Mouse (Mus musculus) G1E (cell line): ENCODE measurements at regions not wholly inside any gene's neighbourhood (a gene's known extent, or its start where the extent isn't known, plus 50 kb on each side); places are given as distances from the start of the nearest gene placed in this dataset.
A peak's percentile ranks its signal among the peaks of the same experiment; 100 is the strongest.

Source experiments
- ATAC-seq: 2 replicates; pipeline ENCODE4 v1.8.0; 2016; ENCODE audit warnings: mild to moderate bottlenecking; ENCODE audit not compliant: insufficient number of reproducible peaks, poor library complexity, low FRiP score, severe bottlenecking; ENCODE audit errors: extremely low read depth
- DNase-seq: peaks from one replicate; pipeline ENCODE4 v3.0.0; 2012; ENCODE audit warnings: low spot score
- H3K27me3 ChIP-seq: 2 replicates; pipeline ENCODE4 v1.6.1; 2012; ENCODE audit warnings: mild to moderate bottlenecking, low read length, inconsistent platforms; ENCODE audit not compliant: insufficient read depth
- H3K36me3 ChIP-seq: replicated peaks from 2 replicates; pipeline ENCODE3; 2012; ENCODE audit warnings: mild to moderate bottlenecking, inconsistent platforms
- H3K4me1 ChIP-seq: 2 replicates; pipeline ENCODE4 v1.6.1; 2012; ENCODE audit warnings: low read depth, low read length, inconsistent platforms, mixed read lengths; ENCODE audit not compliant: insufficient read depth
- H3K4me3 ChIP-seq: 2 replicates; pipeline ENCODE4 v1.5.1; 2012; ENCODE audit warnings: low read depth, mild to moderate bottlenecking, inconsistent platforms, low read length, moderate library complexity, mixed read lengths
- H3K9me3 ChIP-seq: replicated peaks from 2 replicates; pipeline ENCODE4 v1.6.1; 2012; ENCODE audit warnings: inconsistent platforms
- CTCF ChIP-seq: IDR thresholded peaks from 2 replicates; pipeline ENCODE4 v1.5.1; 2012; ENCODE audit warnings: low read depth, low read length, inconsistent platforms, mixed read lengths
- GATA1 ChIP-seq: IDR thresholded peaks from 2 replicates; pipeline ENCODE4 v1.6.1; 2012; ENCODE audit warnings: borderline replicate concordance, low read length, inconsistent platforms, mixed read lengths
- GATA2 ChIP-seq: IDR thresholded peaks from 2 replicates; pipeline ENCODE4 v1.6.1; 2012; ENCODE audit warnings: low read depth, low read length, inconsistent platforms, borderline replicate concordance
- POLR2AphosphoS5 ChIP-seq: IDR thresholded peaks from 2 replicates; pipeline ENCODE4 v1.6.1; 2012; ENCODE audit warnings: low read depth, low read length, inconsistent platforms; ENCODE audit not compliant: insufficient replicate concordance
- TAL1 ChIP-seq: conservative IDR thresholded peaks from 2 replicates; pipeline ENCODE4 v1.6.1; 2012; ENCODE audit warnings: low read depth, low read length, inconsistent platforms, mixed read lengths

DNA sequence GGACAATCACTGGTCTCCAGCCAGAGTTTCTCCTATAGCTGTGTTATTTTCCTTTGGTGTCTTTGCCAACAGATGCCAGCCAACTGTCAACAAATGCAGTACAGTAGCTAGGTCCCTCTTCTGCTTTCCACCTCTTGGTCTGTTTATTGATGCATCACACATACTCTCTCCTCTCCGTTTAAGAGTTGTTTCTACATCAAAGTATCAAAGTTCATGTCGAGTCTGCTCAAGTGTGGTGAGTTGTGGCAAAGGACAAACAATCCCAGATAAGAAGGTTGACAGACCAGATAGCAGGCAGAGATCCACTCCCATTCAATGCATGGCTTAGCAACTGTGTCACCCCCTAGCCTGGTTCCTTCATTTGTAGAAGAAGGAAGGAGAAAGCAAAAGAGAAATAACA, 123.6 kb downstream of the Chic2 start:
- Histone ChIP-seq H3K4me3 (no peak overlapping the region), H3K4me1 (peaks cover 28% of the 10 kb centered on the region), H3K36me3 (no peaks in the 10 kb centered on the region), H3K27me3 (peaks cover 38% of the 10 kb centered on the region), H3K9me3 (no peaks in the 10 kb centered on the region; the same call in 1 of the 2 replicates)
- ATAC-seq (no peak), DNase-seq (no peak)
- TF ChIP-seq TAL1 (no peak), GATA1 (no peak)

DNA sequence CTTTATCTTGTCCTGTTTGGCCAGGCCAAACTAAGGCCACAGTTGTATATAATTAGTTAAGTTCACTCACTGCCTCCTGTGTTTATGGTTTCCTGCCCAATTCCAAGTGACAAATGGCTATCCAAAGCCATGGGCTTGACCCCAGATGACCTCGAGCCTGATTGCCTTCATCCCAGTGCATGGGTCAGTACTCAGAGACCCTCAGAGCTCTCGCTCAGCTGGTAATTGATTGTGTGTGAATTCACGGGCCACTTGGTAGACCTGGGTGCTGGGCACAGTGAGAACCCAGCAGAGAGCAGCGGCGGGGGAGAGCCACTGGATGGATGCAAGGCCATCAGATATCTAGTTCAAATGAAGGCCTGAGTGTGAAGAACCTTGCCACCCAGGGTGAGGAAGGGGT, 124.1 kb downstream of the Chic2 start:
- TF ChIP-seq POLR2AphosphoS5 = no peak
- no peaks in the 10 kb centered on the region; the same call in 1 of the 2 replicates for H3K9me3 ChIP-seq
- H3K36me3 ChIP-seq = no peaks in the 10 kb centered on the region
- peaks cover 26% of the 10 kb centered on the region for H3K4me1 ChIP-seq
- peaks cover 36% of the 10 kb centered on the region for H3K27me3 ChIP-seq
- no peak for DNase-seq
- no peak overlapping the region for H3K4me3 ChIP-seq
- no peak for ATAC-seq

DNA sequence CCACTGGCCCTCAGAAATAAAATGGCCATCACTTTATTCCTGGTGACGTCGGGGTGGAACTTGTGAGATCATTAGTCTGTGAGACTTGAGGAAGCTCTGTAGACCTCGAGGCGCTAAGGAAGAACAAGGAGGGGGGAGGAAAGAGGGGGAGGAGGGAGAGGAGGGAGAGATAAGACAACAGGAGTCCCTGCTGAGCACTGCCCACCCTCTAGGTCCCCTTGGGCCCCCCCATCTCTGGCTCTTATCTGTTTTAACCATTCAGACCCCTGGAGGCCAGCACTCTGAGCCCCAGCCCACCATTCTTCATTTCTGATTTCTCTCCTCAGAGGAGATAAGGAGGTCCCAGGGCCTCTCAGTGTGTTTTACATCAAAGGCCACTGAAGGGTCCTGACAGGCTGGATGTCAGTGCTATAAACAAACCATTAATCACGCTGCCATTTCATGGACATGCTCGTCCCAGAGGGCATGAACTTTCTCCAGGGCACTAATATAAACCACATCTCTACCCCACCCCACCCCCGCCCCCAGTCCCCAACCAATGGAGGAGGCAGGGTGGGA, 139.0 kb downstream of the Chic2 start:
- Histone ChIP-seq H3K27me3 (peaks cover 6% of the 10 kb centered on the region), H3K4me1 (peaks cover 48% of the 10 kb centered on the region), H3K9me3 (peaks cover 4% of the 10 kb centered on the region; the same call in 1 of the 2 replicates), H3K4me3 (no peak overlapping the region; the same call in 1 of the 2 replicates), H3K36me3 (no peaks in the 10 kb centered on the region)
- no peak for TF ChIP-seq CTCF
- no peak; the same call in 1 of the 2 replicates for TF ChIP-seq TAL1
- TF ChIP-seq POLR2AphosphoS5 = no peak
- no peak for TF ChIP-seq GATA1
- TF ChIP-seq GATA2 = no peak
- peak; percentile 32 for DNase-seq
- peak; percentile 58 for ATAC-seq

DNA sequence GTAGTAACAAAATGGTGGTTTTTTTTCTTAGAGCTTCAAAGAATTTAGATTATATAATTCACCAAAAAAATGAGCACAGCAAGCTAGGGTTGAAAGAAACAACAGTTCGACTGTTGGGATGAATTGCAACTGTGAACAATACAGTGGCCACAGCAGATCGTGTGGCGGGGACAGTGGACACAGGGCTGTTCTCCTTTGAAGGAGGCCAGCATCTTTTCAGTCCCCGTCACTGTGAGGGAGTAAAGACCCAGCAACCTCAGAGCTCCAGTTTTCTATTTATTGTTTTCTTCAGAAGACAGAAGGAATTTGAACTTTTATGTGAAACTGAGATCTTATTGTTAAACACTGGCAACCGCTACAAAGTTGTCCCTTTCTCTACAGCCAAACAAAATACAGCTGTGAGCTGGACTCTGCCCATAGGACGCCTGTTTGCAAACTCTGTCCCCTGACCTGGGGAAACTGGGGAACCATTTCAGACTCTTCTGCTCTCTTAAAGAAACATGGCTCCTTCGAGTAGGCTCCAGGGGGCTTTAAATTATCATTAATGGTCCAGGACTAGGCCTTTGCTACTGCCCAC, 139.6 kb downstream of the Chic2 start:
- no peak overlapping the region; the same call in 1 of the 2 replicates for H3K4me3 ChIP-seq
- H3K9me3 ChIP-seq = peaks cover 4% of the 10 kb centered on the region; the same call in 1 of the 2 replicates
- TF ChIP-seq TAL1 (no peak), POLR2AphosphoS5 (no peak), CTCF (no peak), GATA2 (no peak), GATA1 (no peak)
- DNase-seq (no peak), ATAC-seq (no peak)
- H3K27me3 ChIP-seq = peaks cover 5% of the 10 kb centered on the region
- H3K36me3 ChIP-seq = no peaks in the 10 kb centered on the region
- H3K4me1 ChIP-seq = peaks cover 48% of the 10 kb centered on the region

DNA sequence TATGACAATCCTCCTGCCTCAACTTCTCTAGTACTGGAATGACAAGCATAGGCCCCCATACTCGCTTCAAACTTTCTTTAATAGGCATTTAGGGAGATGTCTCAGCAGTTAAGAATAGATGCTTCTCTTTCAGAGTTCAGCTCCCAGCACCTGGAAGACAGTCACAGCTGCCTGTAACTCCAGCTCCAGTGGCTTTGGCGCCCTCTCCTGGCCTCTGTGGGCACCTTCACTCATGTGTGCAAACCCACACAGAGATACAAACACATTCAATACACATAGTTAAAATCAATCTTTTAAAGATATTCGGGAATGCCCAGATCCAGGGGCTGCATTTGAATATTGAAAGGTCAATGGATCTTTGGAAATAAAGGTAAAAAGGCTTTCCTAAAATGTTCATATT, 140.2 kb downstream of the Chic2 start:
- H3K36me3 ChIP-seq = no peaks in the 10 kb centered on the region
- H3K9me3 ChIP-seq = peaks cover 4% of the 10 kb centered on the region; the same call in 1 of the 2 replicates
- no peak for TF ChIP-seq TAL1
- TF ChIP-seq POLR2AphosphoS5 = no peak
- no peak for TF ChIP-seq GATA2
- no peak for TF ChIP-seq GATA1
- no peak for TF ChIP-seq CTCF
- H3K4me1 ChIP-seq = peaks cover 43% of the 10 kb centered on the region
- peaks cover 2% of the 10 kb centered on the region; the same call in 1 of the 2 replicates for H3K27me3 ChIP-seq
- no peak overlapping the region for H3K4me3 ChIP-seq
- no peak for ATAC-seq
- no peak for DNase-seq

DNA sequence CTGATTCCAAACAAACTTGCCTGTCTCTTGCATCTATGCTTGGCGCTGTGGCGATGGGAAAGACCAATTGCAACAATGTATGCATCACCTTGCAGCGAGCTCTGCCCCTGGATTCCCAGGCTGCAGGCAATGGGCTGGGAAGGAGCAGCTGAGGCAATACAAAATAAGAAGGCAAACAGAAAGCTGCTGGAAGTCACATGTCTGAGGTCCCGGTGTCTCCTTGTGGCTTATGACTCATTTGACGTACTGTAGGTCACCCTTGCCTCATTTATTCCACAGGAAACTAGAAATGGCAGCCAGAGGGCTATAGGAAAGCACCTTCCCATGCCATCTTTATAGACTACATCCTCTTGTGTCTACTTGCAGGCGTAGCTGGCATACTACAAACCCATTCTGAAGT, 140.9 kb downstream of the Chic2 start:
- Histone ChIP-seq H3K4me1 (peaks cover 42% of the 10 kb centered on the region), H3K27me3 (peaks cover 2% of the 10 kb centered on the region; the same call in 1 of the 2 replicates), H3K4me3 (no peak overlapping the region), H3K9me3 (peaks cover 4% of the 10 kb centered on the region; the same call in 1 of the 2 replicates), H3K36me3 (no peaks in the 10 kb centered on the region)
- TF ChIP-seq GATA2 (no peak), GATA1 (no peak), CTCF (no peak), TAL1 (no peak), POLR2AphosphoS5 (no peak)
- DNase-seq (no peak), ATAC-seq (no peak)

DNA sequence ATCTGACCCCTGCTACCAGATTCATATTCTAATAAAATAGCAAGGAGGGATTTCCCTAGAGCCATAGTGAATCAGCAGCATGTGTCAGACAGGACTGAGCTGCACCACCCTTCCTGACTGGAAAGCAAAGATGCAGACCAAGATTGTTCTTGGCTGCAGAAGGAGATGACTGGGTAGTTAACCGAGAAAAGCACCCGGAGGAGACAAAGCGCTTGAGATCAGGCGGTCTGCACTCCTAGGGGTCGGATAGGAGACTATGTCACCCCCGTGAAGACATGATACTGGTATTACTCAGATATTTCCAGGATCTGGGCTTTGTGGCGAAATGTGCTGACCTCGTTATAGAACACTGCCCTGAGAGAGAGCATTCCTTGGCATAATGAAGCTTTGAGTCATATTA, 147.4 kb downstream of the Chic2 start:
- H3K36me3 ChIP-seq = no peaks in the 10 kb centered on the region
- H3K27me3 ChIP-seq = peaks cover 7% of the 10 kb centered on the region
- H3K4me3 ChIP-seq = no peak overlapping the region
- ATAC-seq (no peak), DNase-seq (no peak)
- no peaks in the 10 kb centered on the region for H3K9me3 ChIP-seq
- TF ChIP-seq TAL1 (no peak), POLR2AphosphoS5 (no peak), CTCF (no peak), GATA2 (no peak), GATA1 (no peak)
- H3K4me1 ChIP-seq = peaks cover 29% of the 10 kb centered on the region
